Mouse (Mus musculus) kidney, adult 18-20 months (tissue): ENCODE results near the gene Gm20388.

Experiments
- DNase-seq: peaks from one replicate; pipeline ENCODE4 v3.0.0; 2021

Gm20388 gene

DNA sequence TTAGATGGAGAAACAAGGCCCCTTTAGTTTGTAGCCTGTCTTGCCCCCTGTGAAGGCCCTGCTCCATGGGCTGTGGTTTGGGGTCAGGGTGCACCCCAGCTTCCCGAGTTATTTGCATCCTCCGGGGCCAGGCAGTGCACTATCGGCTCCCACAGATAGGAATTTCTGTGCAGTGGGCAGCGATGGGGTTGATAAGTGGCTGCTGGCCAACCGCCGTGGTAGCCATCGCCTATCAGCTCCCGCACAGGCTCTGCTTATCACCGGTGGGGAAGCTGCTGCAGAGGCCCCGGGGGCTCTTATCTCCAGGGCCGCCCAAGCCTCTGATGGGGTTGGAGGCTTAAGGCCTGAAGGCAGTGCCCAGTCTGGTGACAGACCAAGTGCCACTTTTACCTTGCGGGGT, 2398.6 kb downstream of the Gm20388 start:
- no peak for DNase-seq

DNA sequence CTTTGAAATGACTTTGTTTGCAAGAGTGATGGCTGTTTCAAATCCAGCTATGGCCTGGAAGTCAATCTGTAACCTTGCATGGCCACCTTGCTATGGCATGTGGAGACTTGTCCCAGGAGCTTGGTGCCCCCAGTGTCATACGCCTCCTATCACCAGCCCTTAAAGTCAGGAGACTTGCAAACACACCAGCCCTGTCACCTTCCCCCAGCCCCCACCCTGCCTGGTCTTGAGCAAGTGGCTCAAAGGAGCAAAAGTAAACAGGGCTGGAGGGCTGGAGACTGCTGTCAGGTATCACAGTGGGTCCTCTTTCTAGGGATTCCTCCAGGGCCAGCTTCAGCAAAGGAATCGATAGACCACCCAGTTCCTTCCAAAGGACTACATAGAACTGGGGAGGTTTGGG, 2400.5 kb downstream of the Gm20388 start:
- no peak for DNase-seq

DNA sequence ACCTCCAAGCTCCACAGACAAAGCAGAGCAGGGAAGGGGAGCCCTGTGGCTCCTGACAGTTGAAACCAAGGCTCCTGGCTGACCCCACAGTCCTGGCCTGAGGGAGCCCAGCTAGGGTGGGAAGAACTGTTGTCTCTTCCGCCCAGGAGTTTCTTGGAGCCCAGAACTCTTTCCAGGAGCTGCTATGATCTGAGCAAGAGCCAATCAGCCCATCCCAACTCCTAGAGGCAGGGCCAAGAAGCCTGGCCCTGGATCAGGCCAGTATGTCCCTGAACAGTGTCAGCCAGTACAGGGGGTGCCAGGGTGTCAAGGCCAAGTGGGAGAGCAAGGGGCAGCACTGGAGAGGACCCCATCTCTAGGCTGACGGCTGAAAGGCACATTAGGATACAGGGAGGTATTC, 2401.9 kb downstream of the Gm20388 start:
- no peak for DNase-seq

DNA sequence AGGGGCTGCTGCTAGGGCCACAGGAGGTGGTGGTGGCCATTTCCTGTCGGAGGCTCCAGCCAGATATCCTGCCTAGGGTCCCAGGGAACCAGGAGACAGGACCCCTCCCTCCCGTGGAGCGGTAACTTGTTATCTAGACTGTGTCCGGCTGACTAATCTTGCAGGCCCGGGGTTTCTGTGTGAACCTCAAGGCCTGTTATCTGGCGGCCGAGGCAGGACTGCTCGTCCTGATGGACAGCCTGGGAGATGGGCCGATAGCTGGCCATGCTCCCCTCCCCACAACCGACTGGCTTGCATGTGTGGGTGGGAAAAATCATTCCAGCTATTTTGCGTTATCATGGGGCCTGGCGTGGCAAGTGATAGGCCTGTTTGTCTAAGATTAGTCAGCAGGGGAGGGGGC, 2402.7 kb downstream of the Gm20388 start:
- no peak for DNase-seq

DNA sequence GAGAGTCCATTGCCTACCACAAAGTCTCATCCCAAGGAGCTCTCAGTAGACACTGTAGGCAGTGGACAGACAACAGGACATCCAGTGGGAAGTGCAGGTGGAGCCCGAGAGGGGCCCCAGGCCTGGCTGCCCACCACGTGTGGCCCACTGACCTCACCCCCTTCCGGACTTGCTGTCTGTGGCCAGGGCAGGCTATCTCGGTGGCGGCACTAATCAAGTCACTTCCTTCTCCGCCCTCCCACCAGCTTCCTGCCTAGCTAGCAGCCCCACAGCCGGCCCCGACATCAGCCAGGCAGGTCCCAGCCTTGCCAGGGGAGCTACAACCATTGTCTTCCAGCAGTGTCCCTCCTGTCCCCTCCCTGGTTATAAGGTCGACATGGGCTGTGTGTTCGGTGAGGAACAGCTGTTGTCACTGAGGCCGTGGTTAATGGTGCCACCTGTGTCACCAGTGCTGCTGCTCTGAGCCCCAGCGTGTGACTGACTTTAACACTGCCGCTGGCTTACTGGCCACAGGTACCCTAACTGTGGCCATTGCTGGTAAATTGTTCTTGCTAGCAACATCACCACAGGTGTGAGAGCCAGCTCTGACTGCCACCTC, 2404.4 kb downstream of the Gm20388 start:
- peak; percentile 46 for DNase-seq

DNA sequence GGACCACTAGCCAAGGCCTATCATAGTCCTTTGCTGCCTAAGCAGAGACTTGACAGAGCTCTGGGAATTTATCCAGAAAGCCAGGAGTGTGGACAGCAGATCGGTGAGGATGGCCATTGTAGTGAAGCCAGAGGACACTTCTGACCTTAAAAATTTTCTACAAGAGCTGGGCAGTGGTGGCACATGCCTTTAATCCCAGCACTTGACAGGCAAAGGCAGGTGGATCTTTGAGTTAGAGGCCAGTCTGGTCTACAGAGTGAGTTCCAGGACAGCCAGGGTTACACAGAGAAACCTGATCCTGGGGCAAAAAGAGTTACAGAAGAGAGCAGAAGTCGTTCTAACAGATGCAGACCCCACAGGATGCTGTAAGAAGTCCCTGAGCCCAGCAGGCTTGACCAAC, 2405.8 kb downstream of the Gm20388 start:
- no peak for DNase-seq

DNA sequence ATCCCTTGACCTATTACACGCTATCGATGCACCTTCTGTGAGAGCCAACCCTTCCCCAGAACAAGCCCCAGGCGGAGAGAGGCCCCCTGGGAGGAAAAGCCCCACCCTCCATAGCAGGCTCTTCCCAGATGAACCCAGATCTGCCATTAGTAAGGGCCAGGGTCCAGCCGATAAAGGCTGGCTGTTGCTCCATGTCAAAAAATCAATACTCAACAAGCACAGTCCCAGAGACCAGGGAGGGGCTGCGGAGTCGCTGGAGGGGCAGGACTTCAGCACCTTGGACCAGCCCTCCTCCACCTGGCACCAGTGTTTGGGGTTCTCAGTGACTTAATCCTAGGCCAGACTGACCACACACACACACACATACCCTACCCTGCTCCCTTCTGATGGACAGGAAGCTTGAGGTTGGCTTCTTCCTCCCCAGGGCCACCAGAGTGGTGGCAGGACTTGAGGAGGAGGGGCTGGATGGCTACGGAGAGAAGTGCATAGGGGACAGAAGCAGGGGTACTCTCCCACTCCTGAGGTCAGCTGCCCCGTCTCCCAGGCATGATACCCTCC, 2407.4 kb downstream of the Gm20388 start:
- DNase-seq = no peak

DNA sequence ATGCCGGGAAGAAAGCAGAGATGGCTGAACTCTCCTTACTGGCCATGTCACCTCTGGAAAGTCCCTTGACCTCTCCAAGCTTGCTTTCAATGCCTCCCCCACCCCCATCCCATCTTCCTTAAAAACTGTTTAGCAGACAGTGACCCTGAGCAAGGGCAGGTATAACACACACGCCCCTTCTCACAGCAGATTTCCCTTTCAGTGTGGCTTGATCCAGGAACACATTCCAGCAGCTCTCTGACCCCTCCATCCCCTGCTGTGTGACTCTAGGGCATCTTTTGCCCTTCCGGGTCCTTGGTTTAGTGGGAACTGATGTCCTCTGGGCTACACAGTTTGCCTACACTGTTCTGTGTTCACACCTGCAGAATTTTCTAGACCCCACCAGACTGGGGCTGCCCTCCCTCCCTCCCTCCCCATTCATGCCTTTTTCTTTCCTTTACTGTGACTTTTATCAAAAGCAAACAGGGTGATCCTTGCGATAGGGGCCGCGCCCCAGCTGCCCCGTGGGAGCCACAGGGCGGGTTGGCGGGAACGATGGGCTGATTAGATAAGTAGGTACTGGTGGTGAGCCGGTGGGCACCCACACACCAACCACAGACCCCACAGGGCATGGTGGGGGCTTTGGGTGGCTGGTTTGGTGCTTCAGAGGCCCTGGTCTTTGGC, 2408.5 kb downstream of the Gm20388 start:
- DNase-seq = no peak

DNA sequence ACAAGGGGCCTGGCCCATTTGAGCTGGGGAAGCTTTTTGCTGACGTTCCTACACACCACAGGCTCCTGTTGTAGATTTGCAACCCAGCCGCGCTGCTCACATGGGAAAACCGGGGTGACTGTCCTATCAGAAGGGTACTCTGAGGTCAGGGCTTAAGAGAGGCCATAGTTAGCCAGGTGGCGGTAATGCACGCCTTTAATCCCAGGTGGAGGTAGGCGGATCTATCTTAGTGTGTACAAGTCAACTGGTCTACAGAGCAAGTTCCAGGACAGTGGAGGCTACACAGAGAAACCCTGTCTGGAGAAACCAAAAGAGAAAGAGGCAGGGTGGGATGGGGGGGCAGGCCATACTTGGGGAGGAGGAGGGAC, 2409.1 kb downstream of the Gm20388 start:
- no peak for DNase-seq

DNA sequence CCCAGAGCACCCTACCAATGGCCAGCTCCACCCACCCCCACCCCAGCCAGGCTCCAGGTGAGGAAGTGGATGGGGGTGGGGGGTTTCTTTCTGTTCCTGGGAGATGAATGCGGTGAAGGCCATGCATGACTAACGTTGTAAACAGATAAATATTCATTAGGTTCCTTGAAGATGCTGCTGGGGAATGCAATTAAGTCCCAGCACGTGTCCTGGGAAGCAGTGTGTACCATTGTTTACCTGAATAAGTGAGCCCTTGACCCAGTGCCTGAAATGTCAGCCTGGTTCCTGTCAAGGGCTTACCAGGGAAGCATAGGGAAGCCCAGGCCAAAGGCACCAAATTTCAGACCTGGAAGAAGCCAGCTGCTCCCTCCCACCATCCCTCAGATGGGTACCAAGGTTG, 2409.9 kb downstream of the Gm20388 start:
- DNase-seq = no peak

DNA sequence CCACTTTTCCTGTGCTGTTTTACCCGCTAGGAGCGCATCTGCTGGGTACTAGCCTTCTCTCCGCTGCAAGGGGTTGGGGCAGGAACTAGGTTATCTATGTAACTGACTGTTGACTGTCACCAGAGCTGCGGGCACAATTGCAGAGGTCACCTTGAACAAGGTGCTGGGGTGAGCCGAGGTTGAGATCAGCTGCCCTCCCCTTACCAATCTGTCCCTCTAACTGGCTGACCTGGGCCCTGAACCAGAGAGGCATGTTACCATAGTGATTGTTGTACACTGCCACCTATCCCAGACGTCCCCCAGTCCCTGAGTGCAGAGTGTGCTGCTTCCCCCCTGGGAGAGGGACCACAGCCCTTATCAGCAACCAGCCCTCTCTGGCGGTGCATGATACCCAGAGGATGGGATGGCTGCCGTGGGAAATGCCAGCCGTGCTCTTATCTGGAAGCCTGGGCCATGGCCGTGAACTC, 2410.8 kb downstream of the Gm20388 start:
- DNase-seq = no peak

DNA sequence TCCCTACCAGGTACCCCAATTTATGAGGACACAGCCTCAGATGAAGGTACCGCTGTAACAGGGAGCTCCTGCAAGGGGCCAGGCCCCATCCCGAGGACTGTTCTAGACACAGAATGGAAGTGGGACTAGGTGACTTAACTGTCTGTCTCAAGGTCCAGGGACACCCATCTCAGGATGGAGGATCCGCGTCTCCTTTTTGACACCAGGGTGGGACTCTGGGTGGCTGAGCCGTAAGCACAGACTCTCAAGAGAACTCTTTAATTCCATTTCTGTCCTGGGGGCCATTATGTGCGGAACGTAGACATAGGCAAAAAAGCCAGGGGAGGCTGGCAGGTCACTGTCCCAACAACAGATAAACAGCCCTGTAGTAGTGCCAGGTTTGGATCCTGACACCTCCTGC, 2411.5 kb downstream of the Gm20388 start:
- DNase-seq = no peak

DNA sequence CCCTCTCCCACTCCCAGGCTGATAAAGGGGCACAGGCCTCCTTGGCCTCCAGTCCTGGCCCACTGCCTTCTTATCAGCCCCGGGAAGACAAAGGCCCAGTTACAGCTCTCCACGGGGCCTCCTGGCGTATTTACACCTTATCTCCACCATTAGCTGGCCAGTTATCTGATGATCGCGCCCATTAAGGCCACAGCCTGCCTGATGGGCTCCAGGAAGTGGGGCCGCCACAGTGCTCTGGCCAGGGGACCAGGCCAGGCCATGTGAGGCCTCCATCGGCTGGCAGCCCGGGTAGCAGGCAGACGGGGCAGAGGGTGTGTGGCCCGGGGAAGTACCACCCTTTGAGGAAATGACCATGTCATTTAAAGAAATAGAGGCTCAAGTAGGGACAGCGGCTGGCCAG, 2412.2 kb downstream of the Gm20388 start:
- DNase-seq = no peak

DNA sequence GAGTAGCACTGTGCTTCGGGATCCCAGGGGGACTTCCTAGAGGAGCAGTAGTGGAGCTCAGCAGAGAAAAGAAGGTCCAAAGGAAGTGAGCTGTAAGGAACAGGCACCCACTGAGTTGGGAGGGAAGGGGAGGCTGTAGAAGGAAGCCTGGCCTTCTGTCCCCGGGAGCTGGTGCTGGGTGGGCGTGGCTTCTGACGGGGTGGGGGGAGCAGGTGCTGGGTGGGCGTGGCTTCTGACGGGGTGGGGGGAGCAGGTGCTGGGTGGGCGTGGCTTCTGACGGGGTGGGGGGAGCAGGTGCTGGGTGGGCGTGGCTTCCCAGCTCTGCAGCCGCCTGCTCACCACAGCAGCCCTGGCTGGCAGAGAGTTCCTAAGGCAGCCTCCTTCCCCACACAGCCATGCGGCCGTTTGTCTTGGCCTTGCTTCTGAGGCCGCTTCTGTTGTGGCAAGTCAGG, 2413.3 kb downstream of the Gm20388 start:
- peak; percentile 11 for DNase-seq

DNA sequence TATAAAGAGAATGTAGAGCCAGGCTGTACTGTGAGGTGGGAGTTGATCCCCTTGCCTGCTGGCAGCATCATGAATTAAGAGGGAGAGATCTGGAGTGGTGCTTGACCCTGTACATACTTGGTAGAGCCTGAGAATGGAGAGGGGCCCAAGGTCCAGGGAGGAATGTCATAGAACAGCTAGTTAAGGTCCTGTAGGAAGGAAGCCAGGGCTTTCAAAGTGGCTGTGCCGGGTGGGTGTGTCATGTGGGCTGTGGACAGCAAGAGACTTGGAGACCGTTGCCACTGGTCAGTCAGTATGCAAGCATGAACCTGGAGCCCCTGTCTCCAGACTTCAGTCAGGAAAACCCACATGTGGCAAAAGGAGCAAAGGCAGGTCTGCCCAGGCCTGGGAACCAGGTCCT, 2414.6 kb downstream of the Gm20388 start:
- DNase-seq = no peak

DNA sequence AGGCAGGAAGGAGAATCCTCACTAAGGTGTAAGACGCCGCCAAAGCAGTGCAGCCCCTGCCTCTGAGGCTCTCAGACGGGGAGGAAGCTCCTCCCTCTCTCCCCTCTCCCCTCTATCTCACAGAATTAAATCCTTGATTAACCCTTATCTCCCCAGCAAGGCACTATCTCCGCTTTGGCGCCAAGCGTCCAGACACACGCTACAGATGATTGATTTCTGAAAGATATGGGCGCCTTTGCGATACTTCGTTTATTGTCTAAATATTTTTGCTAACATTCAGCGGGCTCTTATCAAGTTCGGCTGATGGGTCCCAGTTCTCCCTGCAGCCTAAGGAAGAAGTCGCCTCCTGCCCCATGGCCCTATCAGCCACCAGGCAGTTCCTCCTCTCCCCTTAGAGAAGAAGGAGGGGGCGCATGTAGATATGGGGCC, 2415.5 kb downstream of the Gm20388 start:
- no peak for DNase-seq

DNA sequence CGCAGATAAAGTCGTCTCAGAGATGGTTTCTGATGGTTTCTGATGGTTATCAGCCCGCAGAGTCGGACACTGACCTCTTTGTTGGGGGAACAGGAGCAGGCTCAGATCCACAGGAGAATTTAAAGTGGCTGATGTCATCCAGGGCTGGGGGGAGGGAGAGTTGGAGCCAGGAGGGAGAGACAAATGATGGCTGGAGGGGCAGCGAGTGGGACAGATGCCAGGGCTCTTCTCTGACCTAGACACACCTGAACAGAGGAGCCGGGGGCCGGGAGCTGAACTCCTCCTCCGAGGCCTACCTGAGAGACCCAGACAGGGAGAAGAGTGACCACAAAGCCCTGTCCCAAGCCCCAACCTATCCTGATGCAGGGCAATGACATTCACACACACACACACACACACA, 2418.4 kb downstream of the Gm20388 start:
- DNase-seq = no peak

DNA sequence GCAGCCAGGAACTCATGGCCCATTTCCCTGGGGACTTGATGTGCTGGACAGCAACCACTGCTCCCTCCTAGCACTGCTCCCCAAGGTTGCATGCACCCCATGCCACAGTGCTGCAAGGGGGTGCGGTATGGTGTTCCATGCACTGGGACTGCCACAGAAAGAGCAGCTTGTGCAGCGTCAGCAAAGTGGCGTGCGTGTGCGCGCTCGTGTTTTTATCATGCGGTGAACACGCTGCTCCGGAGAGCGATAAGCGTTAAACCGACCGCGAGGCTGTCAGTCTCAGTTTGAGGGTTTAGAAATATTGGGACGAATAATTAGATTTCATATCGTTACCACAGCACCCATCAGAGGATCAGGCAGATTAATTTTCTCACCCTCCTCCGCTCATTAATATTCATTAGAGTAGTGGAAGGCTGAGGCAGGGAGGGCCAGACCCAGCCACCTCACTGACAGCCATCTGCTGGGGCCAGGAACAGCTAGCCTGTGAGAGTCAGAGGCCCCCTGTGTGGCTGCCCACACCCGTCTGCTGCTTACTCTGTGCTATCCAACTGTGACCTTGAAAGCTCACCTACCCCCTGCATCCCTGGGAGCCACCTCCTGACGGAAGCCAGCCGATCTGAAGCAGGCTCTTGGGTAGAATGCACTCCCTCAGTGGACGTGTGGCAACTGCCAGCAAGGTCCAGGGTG, 2419.1 kb downstream of the Gm20388 start:
- no peak for DNase-seq

DNA sequence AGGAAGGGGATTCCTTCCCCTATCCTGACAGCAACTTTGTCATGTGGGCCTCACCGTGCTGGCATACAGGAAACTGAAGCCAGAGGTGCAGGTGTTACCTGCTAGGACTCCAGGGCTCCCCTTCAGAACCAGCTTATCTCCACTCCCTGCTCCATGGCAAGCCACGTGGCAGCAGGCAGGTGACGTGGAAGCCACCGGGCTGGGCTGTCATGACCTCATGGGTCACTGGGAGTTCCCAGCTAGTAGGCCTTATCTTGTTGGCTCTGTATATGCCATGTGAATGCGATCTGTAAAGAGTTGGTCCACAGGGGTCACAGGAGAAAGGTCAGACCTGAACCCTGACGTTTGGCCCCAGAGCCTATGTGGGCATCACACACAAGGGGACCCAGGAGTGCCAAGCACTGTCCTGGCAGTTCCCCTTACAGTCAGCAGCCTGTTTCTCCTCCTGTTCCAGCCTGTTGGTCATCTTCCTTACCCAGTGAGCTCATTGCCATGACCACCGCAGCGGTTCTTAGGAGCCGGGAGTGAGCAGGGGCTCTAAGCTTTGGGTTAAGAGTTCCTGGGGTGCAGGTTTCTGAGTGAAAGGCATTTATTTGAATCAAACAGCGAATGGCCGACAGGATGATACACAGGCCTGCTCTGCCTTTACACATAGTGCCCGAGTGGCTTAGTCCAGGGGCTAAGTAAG, 2419.9 kb downstream of the Gm20388 start:
- DNase-seq = no peak

DNA sequence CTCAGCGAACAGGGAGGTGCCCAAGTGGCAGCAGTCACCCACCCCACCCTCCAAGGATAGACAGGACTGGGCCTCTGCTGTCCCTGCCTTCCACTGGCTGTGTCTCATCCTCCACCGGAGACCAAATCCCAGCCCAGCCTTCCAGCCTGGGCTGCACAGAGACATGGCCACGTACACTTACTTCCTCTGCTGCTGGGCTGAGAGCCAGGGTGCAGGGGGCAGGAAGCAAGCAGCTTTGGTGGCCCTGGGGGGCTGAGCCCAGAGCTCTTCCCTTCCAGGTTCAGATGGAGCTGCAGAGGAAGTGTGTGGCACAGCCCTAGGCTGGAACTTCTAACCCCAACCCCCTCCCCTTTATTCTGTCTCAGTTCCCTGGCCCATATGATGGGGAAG, 2420.5 kb downstream of the Gm20388 start:
- DNase-seq = peak; percentile 56

DNA sequence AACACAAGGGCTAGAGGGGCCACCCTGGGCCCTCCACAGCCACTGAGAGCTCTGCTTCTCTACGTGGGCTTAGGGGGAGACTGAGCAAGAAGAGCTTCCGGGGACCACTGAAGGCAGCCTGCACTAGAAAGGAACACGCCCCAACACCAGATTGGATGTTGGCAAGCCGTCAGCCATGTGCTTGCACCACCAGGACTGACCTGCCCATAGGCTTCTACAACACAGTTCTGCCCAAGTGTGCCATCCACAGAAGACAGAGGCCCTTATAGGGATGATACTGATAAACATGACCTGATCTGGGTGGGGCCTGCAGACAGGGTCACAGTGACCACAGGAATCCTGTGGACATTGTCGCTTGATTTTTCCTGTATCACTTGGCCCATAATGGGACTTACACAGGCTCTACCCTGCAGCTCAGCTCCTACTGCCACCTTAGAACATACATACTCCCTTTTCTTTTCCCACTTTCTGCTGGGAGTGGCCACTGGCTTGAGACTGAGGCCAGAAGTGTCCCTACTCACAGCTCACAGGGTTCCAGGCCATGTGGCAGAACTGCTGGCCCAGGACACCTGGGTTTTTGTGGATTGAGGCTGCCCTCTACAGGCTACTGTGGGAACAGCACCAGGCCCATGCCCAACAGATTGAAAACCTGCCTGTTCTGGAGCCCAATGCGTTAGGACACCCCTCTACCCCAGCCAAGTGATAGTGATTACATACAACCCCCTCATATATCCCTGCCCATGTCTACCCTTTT, 2422.3 kb downstream of the Gm20388 start:
- DNase-seq = peak; percentile 90

DNA sequence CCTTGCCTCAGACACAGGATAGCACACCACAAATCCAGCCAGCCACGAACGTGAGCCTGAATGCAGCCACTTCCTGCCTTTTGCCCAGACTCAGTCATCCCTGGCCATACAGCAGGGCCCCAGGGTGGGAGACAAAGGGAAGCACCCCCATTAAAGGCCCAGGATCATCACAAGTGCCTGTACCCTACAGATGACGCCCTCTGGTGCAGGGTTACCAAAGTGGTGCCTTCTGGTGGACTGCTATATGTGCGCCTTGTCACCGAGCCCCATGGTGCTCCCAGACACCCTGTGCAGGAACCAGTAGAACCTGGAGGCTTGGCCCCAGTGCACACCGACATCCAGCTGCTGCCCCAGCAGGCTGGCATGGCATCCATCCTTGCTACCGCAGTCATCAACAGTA, 2422.9 kb downstream of the Gm20388 start:
- DNase-seq = no peak
